Mouse (Mus musculus): ENCODE data around the gene Ifitm2.

DNA sequence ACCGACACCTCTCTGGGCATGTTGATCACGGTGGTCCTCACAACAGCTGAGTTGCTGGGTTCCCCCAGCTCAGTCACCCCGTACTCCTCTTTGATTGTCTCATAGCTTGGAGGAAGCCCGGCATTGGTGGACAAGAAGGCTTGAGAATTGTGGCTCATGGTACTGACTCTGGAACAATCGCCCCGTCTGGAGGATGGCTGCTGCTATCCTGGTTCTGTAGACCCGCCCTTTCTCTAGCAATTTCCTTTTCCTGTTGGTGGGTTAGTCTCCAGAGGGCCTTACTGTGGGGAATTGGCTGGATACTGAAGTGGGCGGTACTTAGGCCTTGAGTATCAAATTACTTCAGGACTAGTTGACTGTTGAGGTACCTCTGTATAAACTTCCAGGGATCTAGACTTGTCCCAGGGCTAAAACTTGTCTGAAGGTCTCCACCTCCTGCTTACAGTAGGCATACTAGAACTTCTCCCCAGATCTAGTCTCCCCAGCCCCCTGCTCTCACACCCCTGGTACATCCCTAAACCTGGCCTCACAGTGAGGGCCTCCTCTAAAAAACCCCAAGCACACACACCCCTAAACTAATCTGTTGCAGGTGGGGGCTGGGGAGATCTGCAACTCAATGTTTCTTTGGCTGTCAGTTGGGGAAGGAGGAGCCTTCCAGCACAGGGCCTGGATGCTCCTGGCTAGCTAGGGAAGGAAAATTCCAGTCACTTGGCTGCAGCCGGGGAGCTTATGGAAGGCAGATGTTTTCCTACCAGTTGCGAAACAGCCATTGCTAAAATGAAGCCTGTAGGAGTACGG, at the start of gene Ifitm2, which contains the start of gene Gm45717:
- TF ChIP-seq MAX (IDR thresholded peaks at IDR 0.05; ENCODE audit: low read length) (peak; percentile 68), POLR2A (IDR thresholded peaks at IDR 0.05; ENCODE audit: control insufficient read depth in 1 of 2, insufficient read depth in 1 of 2, low read depth in 1 of 2, low read length in 2 of 2, poor library complexity in 1 of 2) (peak in 1 of 2 experiments; percentile 90; a peak in 3 of 4 replicates)
